Mouse (Mus musculus) heart, embryonic 12.5 days (tissue): ENCODE data around the gene Med14. TPM values are rescaled to one million over a fixed set of nuclear protein-coding genes. Genes with fewer than 3 reads are reported as not detected.

Experiments used
- ATAC-seq: fragments of 200-750 bp; cut with Nextera tagmentation; 2 replicates; pipeline ENCODE4 v1.8.0; 2017; ENCODE audit warnings: moderate TSS enrichment, moderate library complexity; ENCODE audit not compliant: insufficient number of reproducible peaks, low FRiP score
- H3K27ac ChIP-seq: fragments of 300-500 bp; sonication (generic); 2 replicates; pipeline ENCODE4 v1.5.1; 2016; ENCODE audit warnings: mild to moderate bottlenecking, moderate library complexity; ENCODE audit not compliant: poor library complexity, severe bottlenecking
- H3K27me3 ChIP-seq: fragments of 300-500 bp; sonication (generic); replicated peaks from 2 replicates; pipeline ENCODE4 v1.6.1; 2016; ENCODE audit warnings: mild to moderate bottlenecking, moderate library complexity
- H3K36me3 ChIP-seq: fragments of 300-500 bp; sonication (generic); 2 replicates; pipeline ENCODE4 v1.6.1; 2016; ENCODE audit warnings: mild to moderate bottlenecking, moderate library complexity
- H3K4me1 ChIP-seq: fragments of 300-500 bp; sonication (generic); replicated peaks from 2 replicates; pipeline ENCODE4 v1.6.1; 2016; ENCODE audit warnings: mild to moderate bottlenecking
- H3K4me2 ChIP-seq: fragments of 300-500 bp; sonication (generic); 2 replicates; pipeline ENCODE4 v1.6.1; 2016; ENCODE audit warnings: mild to moderate bottlenecking, moderate library complexity
- H3K4me3 ChIP-seq: fragments of 300-500 bp; sonication (generic); 2 replicates; pipeline ENCODE4 v1.5.1; 2016; ENCODE audit warnings: mild to moderate bottlenecking
- H3K9ac ChIP-seq: fragments of 300-500 bp; sonication (generic); 2 replicates; pipeline ENCODE4 v1.6.1; 2016; ENCODE audit warnings: mild to moderate bottlenecking, moderate library complexity
- H3K9me3 ChIP-seq: fragments of 300-500 bp; sonication (generic); replicated peaks from 2 replicates; pipeline ENCODE4 v1.6.1; 2016; ENCODE audit warnings: mild to moderate bottlenecking, moderate library complexity
- WGBS: fragments of 180-500 bp; shearing (Covaris S2); methylation state at CpG from one replicate; pipeline ENCODE4 v1.1.7; 2016; 5-methylcytosine and 5-hydroxymethylcytosine counted together
- polyA plus RNA-seq: library from polyadenylated mRNA; unstranded; fragments of >200 nt; fragmentation: Nextera tagmentation; extraction: Ambion mirVana; gene quantifications from 2 replicates; pipeline ENCODE4 v1.2.1, GENCODE M21; 2016

Gene Med14
- polyA plus RNA-seq, 1 experiment from 2014 or later = 30.2 TPM

DNA sequence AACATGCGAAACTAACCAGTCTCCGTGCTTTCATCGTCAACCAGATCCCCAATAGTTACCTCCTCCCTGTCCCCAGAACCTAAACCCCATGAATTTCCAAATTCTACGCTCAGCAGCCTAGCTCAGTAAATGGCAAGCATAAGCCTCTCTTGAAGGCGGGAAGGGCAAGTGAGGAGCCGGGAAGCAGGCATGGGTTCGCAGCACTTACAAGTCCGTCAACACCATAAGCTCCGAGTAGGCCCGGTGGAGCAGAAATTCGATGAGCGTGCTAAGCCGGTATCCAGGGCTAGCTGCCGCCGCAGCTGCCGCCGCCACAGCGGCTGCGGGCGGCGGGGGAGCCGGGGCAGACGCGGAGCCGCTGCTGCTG, 631 bp downstream of the Med14 start:
- Histone ChIP-seq H3K9ac (peak overlapping the region; percentile 93), H3K4me1 (peaks cover 8% of the 10 kb centered on the region), H3K4me2 (peak overlapping the region; percentile 68), H3K36me3 (no peaks in the 10 kb centered on the region), H3K9me3 (0 out of 2 replicates have a peak, but pooled peaks cover 3% of the 10 kb centered on the region), H3K27ac (peak overlapping the region; percentile 98), H3K4me3 (peak overlapping the region; percentile 91), H3K27me3 (peaks cover 18% of the 10 kb centered on the region)
- ATAC-seq = peak; percentile 9
- 6% methylated on average over 25 of the region's 25 CpGs for WGBS

DNA sequence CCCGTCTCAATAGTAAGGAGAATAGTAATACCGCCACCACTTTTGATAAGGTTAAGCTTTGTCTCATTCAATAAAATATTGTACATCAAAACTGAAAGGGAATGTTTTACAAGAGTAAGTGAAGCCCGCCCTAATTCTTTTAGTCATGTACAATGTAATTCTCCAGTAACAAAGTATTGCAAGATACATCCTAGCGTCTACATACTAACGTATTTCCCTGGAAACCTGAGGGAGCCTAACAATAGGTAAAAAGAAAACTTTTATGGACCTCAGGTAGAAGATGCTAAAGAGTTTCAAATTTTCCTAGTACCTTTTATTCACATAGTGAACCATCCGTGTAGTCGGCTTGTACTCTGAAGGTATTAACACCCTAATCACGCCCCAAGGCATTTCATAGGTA, 1.4 kb downstream of the Med14 start:
- H3K27ac ChIP-seq = peak overlapping the region; percentile 21; the same call in 1 of the 2 replicates
- peak overlapping the region; percentile 91 for H3K4me3 ChIP-seq
- peak overlapping the region; percentile 54 for H3K9ac ChIP-seq
- peaks cover 8% of the 10 kb centered on the region for H3K4me1 ChIP-seq
- WGBS = 24% methylated on average over 8 of the region's 8 CpGs
- no peak for ATAC-seq
- peak overlapping the region; percentile 58 for H3K4me2 ChIP-seq
- H3K27me3 ChIP-seq = peaks cover 18% of the 10 kb centered on the region
- 0 out of 2 replicates have a peak, but pooled peaks cover 3% of the 10 kb centered on the region for H3K9me3 ChIP-seq
- no peaks in the 10 kb centered on the region for H3K36me3 ChIP-seq

DNA sequence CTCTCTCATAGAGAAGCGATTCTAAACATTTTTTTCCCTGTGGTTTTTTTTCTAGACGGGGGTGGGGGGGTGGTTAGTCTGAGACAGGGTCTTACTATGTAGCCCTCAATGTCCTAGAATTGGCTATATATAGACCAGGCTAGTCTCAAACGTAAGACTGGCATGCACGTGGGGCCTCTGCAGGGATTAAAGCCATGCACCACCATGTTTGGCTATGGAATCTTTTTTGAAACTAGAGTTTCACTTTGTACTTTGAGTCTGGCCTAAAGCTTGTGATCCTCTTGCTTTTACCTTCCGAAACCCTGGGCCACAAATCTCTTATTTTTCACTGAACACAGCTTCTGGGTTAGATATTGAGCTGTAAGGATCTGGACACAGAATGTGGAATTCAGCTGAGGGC, 2.2 kb downstream of the Med14 start:
- peak overlapping the region; percentile 91 for H3K4me3 ChIP-seq
- peak overlapping the region; percentile 54; the same call in 1 of the 2 replicates for H3K27ac ChIP-seq
- peaks cover 8% of the 10 kb centered on the region for H3K4me1 ChIP-seq
- no peaks in the 10 kb centered on the region for H3K36me3 ChIP-seq
- H3K9ac ChIP-seq = no peak overlapping the region
- ATAC-seq = no peak
- H3K4me2 ChIP-seq = peak overlapping the region; percentile 58
- peaks cover 18% of the 10 kb centered on the region for H3K27me3 ChIP-seq
- 0 out of 2 replicates have a peak, but pooled peaks cover 3% of the 10 kb centered on the region for H3K9me3 ChIP-seq
- WGBS = 46% methylated on average over 5 of the region's 5 CpGs

DNA sequence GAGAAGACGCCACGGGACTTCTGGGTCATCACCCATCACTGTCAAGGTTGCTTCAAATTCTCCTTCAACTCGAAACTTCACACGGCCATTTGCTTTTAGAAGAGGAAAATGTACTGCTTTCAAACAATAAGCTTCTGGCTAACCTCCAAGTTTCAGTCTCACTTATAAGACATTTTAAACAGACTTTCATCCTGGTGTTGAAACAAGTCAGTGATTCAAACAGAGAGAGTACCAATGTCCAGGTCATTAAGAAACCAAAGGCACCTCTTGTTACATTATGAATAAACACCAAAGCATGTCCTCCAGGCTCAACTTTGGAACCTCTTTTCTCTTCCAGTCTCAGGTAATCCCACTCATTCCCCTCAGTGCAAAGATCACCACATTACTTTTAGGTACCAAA, 14.0 kb downstream of the Med14 start:
- ATAC-seq = no peak
- no peak overlapping the region for H3K27ac ChIP-seq
- H3K9ac ChIP-seq = no peak overlapping the region
- H3K36me3 ChIP-seq = peaks cover 12% of the 10 kb centered on the region; the same call in 1 of the 2 replicates
- no peak overlapping the region for H3K4me2 ChIP-seq
- H3K9me3 ChIP-seq = no peaks in the 10 kb centered on the region
- H3K4me3 ChIP-seq = no peak overlapping the region
- WGBS = 84% methylated on average over 4 of the region's 4 CpGs
- no peaks in the 10 kb centered on the region for H3K4me1 ChIP-seq
- no peaks in the 10 kb centered on the region for H3K27me3 ChIP-seq

DNA sequence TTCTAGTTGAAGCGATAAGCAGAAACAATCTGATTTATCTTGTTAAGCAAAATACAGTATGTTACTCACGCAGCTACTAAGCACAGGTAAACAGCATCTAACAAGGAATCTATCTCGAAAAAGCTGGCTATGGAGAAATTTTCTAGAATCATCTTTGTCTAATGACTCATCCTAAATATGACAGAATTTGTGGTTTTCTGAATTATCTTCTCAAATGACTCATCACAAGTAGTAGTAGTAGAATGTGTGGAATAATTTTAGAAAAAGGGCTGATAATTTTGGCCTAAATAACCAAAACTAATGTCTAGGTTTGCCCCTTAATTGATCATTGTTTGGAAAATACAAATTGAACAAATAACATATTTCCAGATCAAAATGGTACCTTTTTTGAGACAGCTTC, 15.1 kb downstream of the Med14 start:
- H3K9ac ChIP-seq = no peak overlapping the region
- H3K4me3 ChIP-seq = no peak overlapping the region
- H3K4me2 ChIP-seq = no peak overlapping the region
- no peak overlapping the region for H3K27ac ChIP-seq
- 93% methylated on average over 3 of the region's 3 CpGs for WGBS
- H3K9me3 ChIP-seq = no peaks in the 10 kb centered on the region
- H3K36me3 ChIP-seq = peaks cover 14% of the 10 kb centered on the region; the same call in 1 of the 2 replicates
- H3K4me1 ChIP-seq = no peaks in the 10 kb centered on the region
- H3K27me3 ChIP-seq = no peaks in the 10 kb centered on the region
- ATAC-seq = no peak

DNA sequence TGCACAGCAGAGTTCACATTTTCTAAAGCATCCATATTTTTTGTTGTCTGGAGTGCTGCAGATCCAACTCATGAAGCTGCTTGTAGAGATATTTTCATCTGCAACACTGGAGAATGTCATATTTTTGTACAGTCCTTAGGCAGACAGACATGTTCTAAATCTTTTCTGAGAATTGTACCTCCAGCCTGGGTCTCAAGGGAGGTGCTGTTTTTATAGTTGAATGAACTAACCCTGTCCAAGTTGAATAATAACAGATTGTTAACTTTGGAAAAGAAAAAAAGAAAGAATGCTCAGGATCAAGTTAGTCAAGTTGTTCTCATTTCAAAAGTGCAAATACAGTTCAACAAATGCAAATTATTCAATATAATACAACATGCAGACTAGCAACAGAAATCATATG, 21.5 kb downstream of the Med14 start:
- no peak for ATAC-seq
- Histone ChIP-seq H3K27ac (no peak overlapping the region), H3K36me3 (peaks cover 19% of the 10 kb centered on the region), H3K4me3 (no peak overlapping the region), H3K9ac (no peak overlapping the region), H3K4me2 (no peak overlapping the region), H3K4me1 (no peaks in the 10 kb centered on the region), H3K9me3 (no peaks in the 10 kb centered on the region), H3K27me3 (no peaks in the 10 kb centered on the region)

DNA sequence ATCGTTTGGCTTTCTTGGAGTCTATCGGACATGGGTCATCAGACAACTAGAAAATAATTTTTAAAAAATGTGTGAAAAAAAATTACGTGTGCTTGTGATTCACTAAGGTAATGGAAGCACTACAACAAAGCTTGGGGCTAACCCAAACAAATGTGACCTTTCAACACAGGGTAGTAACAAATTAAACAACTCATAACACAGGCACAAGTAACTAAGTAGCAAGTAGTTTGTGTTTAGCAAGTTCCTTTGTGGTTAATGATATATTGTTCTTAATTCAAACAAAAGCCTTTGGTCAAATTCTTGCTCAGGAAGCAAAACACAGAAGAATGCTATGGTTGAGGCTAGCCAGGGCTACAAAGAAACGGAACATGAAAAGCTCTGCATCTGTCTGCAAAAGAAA, 45.8 kb downstream of the Med14 start:
- H3K9ac ChIP-seq = no peak overlapping the region
- no peak overlapping the region for H3K4me2 ChIP-seq
- H3K9me3 ChIP-seq = no peaks in the 10 kb centered on the region
- H3K36me3 ChIP-seq = peaks cover 26% of the 10 kb centered on the region
- WGBS = 93% methylated on average over 4 of the region's 4 CpGs
- ATAC-seq = no peak
- no peak overlapping the region for H3K4me3 ChIP-seq
- no peaks in the 10 kb centered on the region for H3K27me3 ChIP-seq
- no peak overlapping the region for H3K27ac ChIP-seq
- H3K4me1 ChIP-seq = no peaks in the 10 kb centered on the region

DNA sequence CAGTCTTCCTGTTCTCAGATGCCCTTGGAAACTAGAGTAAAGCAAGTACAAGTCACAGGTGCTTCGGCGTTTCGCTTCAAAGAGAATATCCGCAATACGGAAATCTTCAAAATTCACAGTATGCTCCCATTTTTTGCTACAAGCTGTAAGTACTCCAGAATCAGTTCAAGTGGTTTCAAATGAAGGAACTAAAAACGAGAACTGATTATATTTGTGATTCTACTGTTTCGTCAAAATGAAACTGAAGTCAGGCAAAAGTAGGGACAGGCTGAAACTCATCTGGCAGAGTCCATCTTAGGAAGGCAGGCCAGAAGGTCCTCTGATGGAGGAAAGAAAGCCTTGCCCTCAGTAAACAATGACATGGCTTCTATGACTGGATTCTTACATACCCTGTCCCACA, 48.1 kb downstream of the Med14 start:
- Histone ChIP-seq H3K9me3 (no peaks in the 10 kb centered on the region), H3K27me3 (no peaks in the 10 kb centered on the region), H3K36me3 (peaks cover 31% of the 10 kb centered on the region), H3K4me1 (no peaks in the 10 kb centered on the region), H3K4me2 (no peak overlapping the region), H3K4me3 (no peak overlapping the region), H3K27ac (no peak overlapping the region), H3K9ac (no peak overlapping the region)
- ATAC-seq = no peak
- WGBS = 91% methylated on average over 7 of the region's 7 CpGs

DNA sequence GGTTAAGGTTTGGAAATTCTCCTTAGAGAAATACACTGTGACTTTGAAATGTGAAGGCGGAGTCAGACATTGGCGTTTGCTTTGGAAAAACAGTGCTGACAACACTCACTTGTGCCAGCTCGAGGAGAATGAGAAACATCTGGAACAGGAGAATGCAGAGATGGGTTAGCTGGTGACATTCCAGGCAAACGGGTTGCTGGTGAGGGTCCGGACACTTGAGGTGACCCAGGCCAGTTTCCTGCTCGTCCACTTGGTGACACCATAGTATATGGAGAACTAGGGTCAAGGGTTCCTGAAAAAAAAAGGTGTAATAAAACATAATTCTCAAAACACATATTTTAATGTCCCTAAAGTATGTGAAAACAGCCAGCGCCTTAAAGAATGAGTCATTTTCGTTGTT, 75.0 kb downstream of the Med14 start:
- no peaks in the 10 kb centered on the region for H3K9me3 ChIP-seq
- H3K27ac ChIP-seq = no peak overlapping the region
- H3K4me1 ChIP-seq = no peaks in the 10 kb centered on the region
- peaks cover 26% of the 10 kb centered on the region for H3K36me3 ChIP-seq
- no peak overlapping the region for H3K4me2 ChIP-seq
- no peak overlapping the region for H3K9ac ChIP-seq
- H3K4me3 ChIP-seq = no peak overlapping the region
- no peak for ATAC-seq
- WGBS = 68% methylated on average over 8 of the region's 8 CpGs
- H3K27me3 ChIP-seq = no peaks in the 10 kb centered on the region

DNA sequence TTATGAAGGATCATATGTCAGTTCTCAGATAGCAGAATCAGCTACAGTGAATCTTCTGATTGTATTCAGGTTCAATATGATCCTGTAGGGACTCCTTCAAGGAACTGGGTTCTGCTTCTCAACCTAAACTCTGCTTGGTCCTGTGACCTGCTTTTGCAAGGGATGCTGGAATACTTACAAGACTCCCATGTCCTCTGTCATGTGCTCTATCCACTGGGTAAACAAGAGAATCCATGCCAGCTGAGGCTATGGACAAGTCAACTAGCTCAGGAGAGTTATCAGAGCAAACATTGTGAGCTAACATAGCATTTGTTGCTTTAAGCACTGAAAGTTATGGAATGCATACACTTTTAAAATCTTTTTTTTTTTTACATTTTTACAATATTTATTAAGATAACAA, 75.8 kb downstream of the Med14 start:
- Histone ChIP-seq H3K27me3 (no peaks in the 10 kb centered on the region), H3K4me3 (no peak overlapping the region), H3K4me2 (no peak overlapping the region), H3K36me3 (peaks cover 22% of the 10 kb centered on the region), H3K9me3 (no peaks in the 10 kb centered on the region), H3K27ac (no peak overlapping the region), H3K4me1 (no peaks in the 10 kb centered on the region), H3K9ac (no peak overlapping the region)
- no peak for ATAC-seq

DNA sequence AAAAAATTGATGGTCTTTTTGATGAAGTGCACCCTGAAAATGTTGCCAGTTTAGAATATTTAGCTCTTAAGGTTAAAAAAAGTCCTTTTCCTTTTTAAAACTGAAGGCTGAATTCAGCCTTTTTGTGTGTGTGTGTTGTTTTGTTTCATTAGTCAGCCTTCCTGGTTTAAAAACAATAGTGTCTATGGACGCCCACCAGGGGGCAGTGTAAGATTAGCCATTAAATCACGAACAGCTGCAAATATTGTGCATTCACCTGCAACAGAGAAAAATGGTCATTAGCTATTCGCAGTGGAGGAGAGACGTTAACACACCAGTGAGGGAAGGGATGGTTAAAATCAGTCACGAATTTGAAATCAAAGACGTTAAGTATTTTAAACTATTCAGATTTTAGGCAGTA, 84.5 kb downstream of the Med14 start:
- Histone ChIP-seq H3K27ac (no peak overlapping the region), H3K4me2 (no peak overlapping the region), H3K4me1 (0 out of 2 replicates have a peak, but pooled peaks cover 4% of the 10 kb centered on the region), H3K4me3 (no peak overlapping the region), H3K27me3 (0 out of 2 replicates have a peak, but pooled peaks cover 10% of the 10 kb centered on the region), H3K9ac (no peak overlapping the region), H3K9me3 (no peaks in the 10 kb centered on the region), H3K36me3 (peaks cover 8% of the 10 kb centered on the region)
- ATAC-seq = no peak
- WGBS = 30% methylated on average over 6 of the region's 6 CpGs

DNA sequence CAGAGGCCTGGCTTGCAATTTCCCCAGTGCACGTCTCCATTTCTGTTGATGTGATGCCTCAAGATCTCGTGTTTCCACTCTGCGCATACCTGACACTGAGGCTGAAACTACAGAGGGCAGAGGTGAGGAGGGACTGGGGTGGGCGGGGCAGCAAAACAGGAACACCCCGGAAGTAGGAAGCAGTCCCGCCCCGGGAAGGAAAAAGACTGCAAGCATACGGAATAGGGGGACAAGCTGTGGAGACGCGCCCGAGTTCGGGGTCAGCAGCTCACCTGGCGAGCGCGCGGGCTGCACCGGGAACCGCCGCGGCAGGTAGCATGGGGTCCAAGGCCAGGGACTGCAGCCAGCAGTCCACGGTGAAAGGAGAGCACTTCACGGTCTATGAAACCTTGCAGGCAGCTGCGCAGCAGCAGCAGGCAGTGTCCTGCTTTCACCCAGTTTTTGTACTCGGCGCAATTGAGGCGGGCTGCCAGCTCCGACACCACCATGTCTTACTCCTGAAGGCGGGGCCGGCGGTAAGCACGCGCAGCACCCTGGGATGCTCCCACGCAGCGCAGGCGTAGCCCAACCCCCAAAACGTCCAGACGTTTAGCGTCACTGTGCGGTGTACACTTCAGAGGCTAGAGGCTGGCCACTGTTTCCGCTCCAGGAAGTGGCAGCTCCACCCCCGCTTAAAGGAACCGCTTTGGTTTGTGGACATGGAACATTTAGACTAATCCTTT, 88.7 kb downstream of the Med14 start, which contains the start of gene 1810030O07Rik:
TSS of gene 1810030O07Rik (minus strand) at position 615 of the 722 bp plus-strand sequence.
- Histone ChIP-seq H3K27me3 (0 out of 2 replicates have a peak, but pooled peaks cover 7% of the 10 kb centered on the region), H3K4me3 (peak within 1 kb of the TSS; percentile 90), H3K9me3 (no peaks in the 10 kb centered on the region), H3K36me3 (peaks cover 19% of the 10 kb centered on the region), H3K27ac (peak within 1 kb of the TSS; percentile 91), H3K9ac (peak within 1 kb of the TSS; percentile 79), H3K4me1 (0 out of 2 replicates have a peak, but pooled peaks cover 4% of the 10 kb centered on the region), H3K4me2 (peak within 1 kb of the TSS; percentile 72)
- peak; percentile 100 for ATAC-seq
- 5% methylated on average over 42 of the region's 42 CpGs for WGBS
